Mouse (Mus musculus) granulocyte monocyte progenitor cell, adult 5-6 weeks (primary cell): Measurements from ENCODE around the gene Serpind1. TPM values are rescaled to one million over a fixed set of nuclear protein-coding genes. Genes with fewer than 3 reads are reported as not detected.

Source experiments
- ATAC-seq: replicated peaks from 2 replicates; pipeline ENCODE4 v1.8.0; 2016; ENCODE audit warnings: mild to moderate bottlenecking, moderate TSS enrichment, inconsistent platforms; ENCODE audit not compliant: poor library complexity, severe bottlenecking
- total RNA-seq, 2 experiments: library from RNA; stranded (forward) in 1 of 2; stranded (reverse) in 1 of 2; fragments of 200-712, 200-1000 nt in 1 of 2; fragments of >200 nt in 1 of 2; fragmentation: Nextera tagmentation in 1 of 2; gene quantifications; 2 replicates each; pipeline ENCODE4 v1.2.3; 2014 to 2017

Serpind1 gene
- total RNA-seq, 2 experiments from 2014 or later = not detected

DNA sequence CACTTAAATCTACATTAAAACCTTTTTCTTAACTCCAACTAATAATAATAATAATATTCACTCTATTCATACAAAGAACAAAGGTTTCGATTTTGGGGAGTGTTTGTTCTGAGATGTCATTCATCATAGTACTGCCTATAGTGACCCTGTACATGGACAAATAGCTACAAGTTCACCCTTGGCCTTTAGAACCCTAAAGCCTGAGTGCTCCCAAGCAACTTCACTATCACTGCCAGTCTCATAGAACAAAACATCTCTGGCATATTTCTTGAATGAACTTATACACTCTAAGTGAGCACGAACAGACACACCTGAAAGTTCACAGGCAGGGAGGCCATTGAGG is 14.6 kb downstream of the Serpind1 start:
- ATAC-seq = no peak

DNA sequence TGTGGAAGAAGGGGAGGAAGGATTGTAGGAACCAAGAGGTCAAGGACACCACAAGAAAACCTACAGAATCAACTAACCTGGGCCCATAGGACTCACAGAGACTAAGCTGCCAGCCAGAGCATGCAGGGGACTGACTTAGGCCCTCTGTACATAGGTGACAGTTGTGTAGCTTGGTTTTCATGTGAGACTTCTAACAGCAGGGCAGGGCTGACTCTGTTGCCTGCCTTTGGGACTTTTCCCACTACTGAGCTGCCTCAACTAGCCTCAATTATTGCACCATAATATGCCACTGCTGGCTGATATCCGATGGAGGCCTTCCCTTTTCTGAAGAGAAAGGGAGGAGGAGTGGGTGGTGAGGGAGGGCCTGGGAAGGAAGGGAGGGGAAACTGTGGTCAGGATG is 15.6 kb downstream of the Serpind1 start:
- 0 out of 2 replicates have a peak, but pooled peaks have one; percentile 27 for ATAC-seq

DNA sequence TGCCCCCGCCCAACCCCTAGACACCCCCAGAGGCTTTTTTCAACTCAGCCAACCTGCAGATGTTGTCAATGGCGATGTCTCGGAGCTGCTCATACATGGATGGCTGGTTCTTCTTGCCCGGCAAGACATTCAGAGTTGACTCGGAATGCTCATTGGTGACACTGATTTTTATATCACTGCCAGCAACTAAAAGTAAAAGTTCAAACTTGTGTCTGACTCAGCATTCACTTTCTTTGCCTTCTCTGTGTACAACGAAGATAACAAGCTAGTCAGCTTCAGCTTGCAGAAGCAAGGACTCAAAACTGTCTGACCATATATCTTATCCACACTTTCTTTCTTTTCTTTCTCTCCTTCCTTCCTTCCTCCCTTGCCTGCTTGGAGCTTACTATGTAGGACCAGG is 24.9 kb downstream of the Serpind1 start:
- ATAC-seq = no peak

DNA sequence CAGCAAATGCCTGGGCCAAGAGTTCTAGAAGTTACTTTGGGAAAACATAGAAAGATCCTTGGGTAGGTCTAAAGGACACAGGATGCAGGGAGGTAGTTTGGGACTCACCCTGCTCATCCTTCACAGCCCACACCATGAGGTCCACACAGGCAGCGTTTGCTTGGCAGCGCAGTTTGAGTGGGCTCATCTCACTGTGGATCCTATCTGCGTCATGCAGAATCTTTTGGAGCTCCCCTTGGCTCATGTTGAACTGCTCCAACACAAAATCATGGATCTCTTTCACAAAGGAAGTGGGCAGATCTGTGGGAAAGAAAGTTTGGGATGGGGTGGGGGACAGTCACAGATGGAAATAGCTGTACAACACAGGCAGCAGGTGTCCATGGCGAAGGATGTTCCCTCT is 27.6 kb downstream of the Serpind1 start:
- ATAC-seq = no peak

DNA sequence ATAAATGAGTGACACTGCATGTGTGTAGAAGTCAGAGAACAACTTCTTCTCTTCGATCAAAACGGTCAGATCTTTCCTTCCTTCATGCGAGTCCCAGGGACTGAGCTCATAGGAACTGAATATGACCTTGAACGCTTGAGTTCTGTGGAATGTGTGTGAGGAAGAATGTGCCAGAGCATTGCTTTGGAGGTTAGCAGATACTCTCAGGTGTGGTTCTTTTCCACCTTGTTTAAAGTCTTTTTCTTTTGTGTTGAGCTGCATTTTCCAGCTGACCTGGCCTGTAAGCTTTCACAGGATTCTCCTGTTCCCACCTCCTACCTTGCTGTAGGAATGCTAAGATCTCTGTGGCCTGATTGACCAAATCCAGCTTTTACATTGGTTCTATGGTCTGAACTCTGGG is 51.1 kb downstream of the Serpind1 start:
- no peak for ATAC-seq

DNA sequence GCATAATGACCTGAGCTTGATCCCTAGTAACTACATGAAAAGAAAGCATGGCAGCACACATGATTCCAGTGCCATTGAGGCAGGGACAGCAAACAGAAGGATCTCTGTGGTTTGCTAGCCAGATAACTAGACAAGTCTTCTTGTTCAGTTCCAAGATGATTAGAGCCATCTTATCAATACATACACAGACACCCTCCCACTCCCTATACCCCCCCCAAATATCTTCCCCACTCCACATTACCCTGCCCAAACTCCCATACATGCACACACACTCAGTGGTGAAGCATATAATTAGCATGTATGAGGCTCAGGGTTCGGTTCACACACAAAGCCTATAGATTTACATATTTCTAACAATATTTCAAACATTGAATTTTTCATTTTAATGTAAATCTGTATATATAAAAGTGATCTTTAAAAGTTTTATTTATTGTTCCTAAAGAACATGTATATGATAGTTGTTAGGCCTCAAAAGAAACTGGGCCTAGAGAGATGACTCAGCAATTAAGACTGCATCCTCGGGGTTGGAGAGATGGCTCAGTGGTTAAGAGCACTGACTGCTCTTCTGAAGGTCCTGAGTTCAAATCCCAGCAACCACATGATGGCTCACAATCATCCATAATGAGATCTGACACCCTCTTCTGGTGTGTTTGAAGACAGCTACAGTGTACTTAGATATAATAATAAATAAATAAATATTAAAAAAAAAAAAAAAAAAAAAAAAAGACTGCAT is 52.6 kb downstream of the Serpind1 start:
- no peak for ATAC-seq

DNA sequence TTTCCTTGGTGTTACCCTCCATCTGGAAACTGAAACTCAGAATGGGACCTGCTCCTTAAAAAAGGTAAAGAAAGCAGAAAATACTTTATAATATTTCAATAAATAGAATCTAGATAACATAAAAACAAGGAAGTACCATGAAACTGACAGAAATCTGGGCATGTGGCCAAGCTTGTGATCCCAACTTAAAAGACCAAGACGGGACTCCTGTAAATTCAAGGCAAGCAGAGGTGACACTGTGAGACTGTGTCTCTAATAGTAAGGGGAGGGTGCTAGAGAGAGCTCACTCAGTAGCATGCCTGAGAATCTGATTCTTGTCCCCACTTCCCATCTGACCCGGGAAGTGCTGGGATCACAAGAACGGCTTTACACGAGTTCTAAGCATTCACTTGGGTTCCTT is 61.6 kb downstream of the Serpind1 start:
- ATAC-seq = no peak

Other genes starting within 250 kb of the Serpind1 start
- gene Ppil2, start 220.1 kb upstream of the Serpind1 start, total RNA-seq (2014; fragmentation: Nextera tagmentation) = 71.2 and 96.8 TPM in 2 replicates
- gene Ppil2, start 220.1 kb upstream of the Serpind1 start, total RNA-seq (2017) = 92.8 and 93.5 TPM in 2 replicates
- 48.7 and 50.1 TPM in 2 replicates for gene 2610318N02Rik, start 206.2 kb upstream of the Serpind1 start, total RNA-seq (2014; fragmentation: Nextera tagmentation)
- gene 2610318N02Rik, start 206.2 kb upstream of the Serpind1 start, total RNA-seq (2017) = 15.0 and 23.5 TPM in 2 replicates
- gene Sdf2l1, start 199.0 kb upstream of the Serpind1 start, total RNA-seq (2014; fragmentation: Nextera tagmentation) = 163 and 168 TPM in 2 replicates
- 202 and 226 TPM in 2 replicates for gene Sdf2l1, start 199.0 kb upstream of the Serpind1 start, total RNA-seq (2017)
- gene Ydjc, start 186.8 kb upstream of the Serpind1 start, total RNA-seq (2014; fragmentation: Nextera tagmentation) = 19.4 and 28.6 TPM in 2 replicates
- gene Ydjc, start 186.8 kb upstream of the Serpind1 start, total RNA-seq (2017) = 26.5 and 41.3 TPM in 2 replicates
- gene Ccdc116, start 184.1 kb upstream of the Serpind1 start, total RNA-seq (2014; fragmentation: Nextera tagmentation) = 3.7 and 7.8 TPM in 2 replicates
- 1.0 and 3.0 TPM in 2 replicates for gene Ccdc116, start 184.1 kb upstream of the Serpind1 start, total RNA-seq (2017)
- 213 and 244 TPM in 2 replicates for gene Ube2l3, start 128.7 kb upstream of the Serpind1 start, total RNA-seq (2014; fragmentation: Nextera tagmentation)
- 110 and 124 TPM in 2 replicates for gene Ube2l3, start 128.7 kb upstream of the Serpind1 start, total RNA-seq (2017)
- gene Rimbp3, start 122.8 kb upstream of the Serpind1 start, total RNA-seq (2014; fragmentation: Nextera tagmentation) = 0.92 and 1.6 TPM in 2 replicates
- gene Rimbp3, start 122.8 kb upstream of the Serpind1 start, total RNA-seq (2017) = 0.34 and 0.88 TPM in 2 replicates
- 2.3 and 5.0 TPM in 2 replicates for gene Hic2, start 97.8 kb upstream of the Serpind1 start, total RNA-seq (2014; fragmentation: Nextera tagmentation)
- gene Hic2, start 97.8 kb upstream of the Serpind1 start, total RNA-seq (2017) = 2.0 and 2.4 TPM in 2 replicates
- 9.2 and 10.0 TPM in 2 replicates for gene Tmem191c, start 55.3 kb upstream of the Serpind1 start, total RNA-seq (2014; fragmentation: Nextera tagmentation)
- gene Tmem191c, start 55.3 kb upstream of the Serpind1 start, total RNA-seq (2017) = 5.4 and 5.6 TPM in 2 replicates
- 18.4 and 21.0 TPM in 2 replicates for gene Snap29, start 74.6 kb downstream of the Serpind1 start, total RNA-seq (2014; fragmentation: Nextera tagmentation)
- 14.8 and 20.3 TPM in 2 replicates for gene Snap29, start 74.6 kb downstream of the Serpind1 start, total RNA-seq (2017)
- gene Pi4ka, start 74.9 kb downstream of the Serpind1 start, total RNA-seq (2014; fragmentation: Nextera tagmentation) = 52.5 and 78.2 TPM in 2 replicates
- gene Pi4ka, start 74.9 kb downstream of the Serpind1 start, total RNA-seq (2017) = 28.3 and 29.5 TPM in 2 replicates
- 26.0 and 30.1 TPM in 2 replicates for gene Crkl, start 120.6 kb downstream of the Serpind1 start, total RNA-seq (2014; fragmentation: Nextera tagmentation)
- 19.4 and 20.9 TPM in 2 replicates for gene Crkl, start 120.6 kb downstream of the Serpind1 start, total RNA-seq (2017)
- not detected in 2 replicates for gene Aifm3, start 158.2 kb downstream of the Serpind1 start, total RNA-seq (2014; fragmentation: Nextera tagmentation)
- not detected in 2 replicates for gene Aifm3, start 158.2 kb downstream of the Serpind1 start, total RNA-seq (2017)
- gene Lztr1, start 177.3 kb downstream of the Serpind1 start, total RNA-seq (2014; fragmentation: Nextera tagmentation) = 35.0 and 51.1 TPM in 2 replicates
- gene Lztr1, start 177.3 kb downstream of the Serpind1 start, total RNA-seq (2017) = 47.1 and 73.7 TPM in 2 replicates
- gene Thap7, start 199.8 kb downstream of the Serpind1 start, total RNA-seq (2014; fragmentation: Nextera tagmentation) = 18.4 and 24.8 TPM in 2 replicates
- 32.1 and 43.8 TPM in 2 replicates for gene Thap7, start 199.8 kb downstream of the Serpind1 start, total RNA-seq (2017)
- gene Lrrc74b, start 229.9 kb downstream of the Serpind1 start, total RNA-seq (2014; fragmentation: Nextera tagmentation) = not detected in 2 replicates
- gene Lrrc74b, start 229.9 kb downstream of the Serpind1 start, total RNA-seq (2017) = not detected in 2 replicates
- gene P2rx6, start 230.5 kb downstream of the Serpind1 start, total RNA-seq (2014; fragmentation: Nextera tagmentation) = not detected in 2 replicates
- gene P2rx6, start 230.5 kb downstream of the Serpind1 start, total RNA-seq (2017) = not detected in 2 replicates